Mouse (Mus musculus): ENCODE measurements around the gene Susd6. TPM values are rescaled to one million over a fixed set of nuclear protein-coding genes. Genes with fewer than 3 reads are reported as not detected.

Susd6 gene
- polyA plus RNA-seq, 1 experiment, result 73.7 TPM

- peaks cover 6% of the 10 kb centered on the region for H3K4me1 ChIP-seq (ENCODE audit: control insufficient read depth, insufficient read depth, low read length)
- no peak overlapping the region for H3K4me3 ChIP-seq (ENCODE audit: insufficient read depth, low read length)
- TF ChIP-seq POLR2A (IDR thresholded peaks at IDR 0.05; ENCODE audit: low read depth, low read length) (no peak), CTCF (IDR thresholded peaks at IDR 0.05; ENCODE audit: borderline replicate concordance, insufficient read depth, low read length) (no peak)
- H3K27ac ChIP-seq (ENCODE audit: insufficient read depth, low read length), result no peak overlapping the region; the same call in 1 of the 2 replicates
Measured at GRCm38 (mm10) chr12:80833541-80833940, 43.2 kb downstream of the Susd6 start.

GRCm38 (mm10) chr12:80834156-80834900 is 44.0 kb downstream of the Susd6 start:
- Histone ChIP-seq H3K27ac (ENCODE audit: insufficient read depth, low read length) (no peak overlapping the region), H3K4me3 (ENCODE audit: insufficient read depth, low read length) (no peak overlapping the region), H3K4me1 (ENCODE audit: control insufficient read depth, insufficient read depth, low read length) (peaks cover 6% of the 10 kb centered on the region)
- TF ChIP-seq CTCF (IDR thresholded peaks at IDR 0.05; ENCODE audit: borderline replicate concordance, insufficient read depth, low read length), result no peak
- no peak for TF ChIP-seq POLR2A (IDR thresholded peaks at IDR 0.05; ENCODE audit: low read depth, low read length)

GRCm38 (mm10) chr12:80834901-80835570 is 44.7 kb downstream of the Susd6 start:
- TF ChIP-seq POLR2A (IDR thresholded peaks at IDR 0.05; ENCODE audit: low read depth, low read length), result no peak
- TF ChIP-seq CTCF (IDR thresholded peaks at IDR 0.05; ENCODE audit: borderline replicate concordance, insufficient read depth, low read length), result no peak
- Histone ChIP-seq H3K4me3 (ENCODE audit: insufficient read depth, low read length) (no peak overlapping the region), H3K4me1 (ENCODE audit: control insufficient read depth, insufficient read depth, low read length) (peaks cover 6% of the 10 kb centered on the region), H3K27ac (ENCODE audit: insufficient read depth, low read length) (no peak overlapping the region)

- Histone ChIP-seq H3K4me3 (ENCODE audit: insufficient read depth, low read length) (no peak overlapping the region), H3K4me1 (ENCODE audit: control insufficient read depth, insufficient read depth, low read length) (peaks cover 6% of the 10 kb centered on the region), H3K27ac (ENCODE audit: insufficient read depth, low read length) (no peak overlapping the region)
- TF ChIP-seq POLR2A (IDR thresholded peaks at IDR 0.05; ENCODE audit: low read depth, low read length) (no peak), CTCF (IDR thresholded peaks at IDR 0.05; ENCODE audit: borderline replicate concordance, insufficient read depth, low read length) (no peak)
Measured at GRCm38 (mm10) chr12:80837614-80838013, 47.3 kb downstream of the Susd6 start.

- H3K27ac ChIP-seq (ENCODE audit: insufficient read depth, low read length), result no peak overlapping the region; the same call in 1 of the 2 replicates
Measured at GRCm38 (mm10) chr12:80838271-80838670, 48.0 kb downstream of the Susd6 start.

GRCm38 (mm10) chr12:80838787-80839186 is 48.5 kb downstream of the Susd6 start:
- peaks cover 9% of the 10 kb centered on the region for H3K4me1 ChIP-seq (ENCODE audit: control insufficient read depth, insufficient read depth, low read length)
- no peak overlapping the region for H3K27ac ChIP-seq (ENCODE audit: insufficient read depth, low read length)

More at GRCm38 (mm10) chr12:80838271-80838670, 48.0 kb downstream of the Susd6 start:
- TF ChIP-seq POLR2A (IDR thresholded peaks at IDR 0.05; ENCODE audit: low read depth, low read length), result no peak
- no peak for TF ChIP-seq CTCF (IDR thresholded peaks at IDR 0.05; ENCODE audit: borderline replicate concordance, insufficient read depth, low read length)
- Histone ChIP-seq H3K4me3 (ENCODE audit: insufficient read depth, low read length) (no peak overlapping the region), H3K4me1 (ENCODE audit: control insufficient read depth, insufficient read depth, low read length) (peaks cover 10% of the 10 kb centered on the region)

GRCm38 (mm10) chr12:80839631-80840030 is 49.3 kb downstream of the Susd6 start:
- Histone ChIP-seq H3K4me1 (ENCODE audit: control insufficient read depth, insufficient read depth, low read length) (peaks cover 12% of the 10 kb centered on the region), H3K27ac (ENCODE audit: insufficient read depth, low read length) (no peak overlapping the region), H3K4me3 (ENCODE audit: insufficient read depth, low read length) (no peak overlapping the region)
- TF ChIP-seq CTCF (IDR thresholded peaks at IDR 0.05; ENCODE audit: borderline replicate concordance, insufficient read depth, low read length) (no peak), POLR2A (IDR thresholded peaks at IDR 0.05; ENCODE audit: low read depth, low read length) (no peak)

More at GRCm38 (mm10) chr12:80838787-80839186, 48.5 kb downstream of the Susd6 start:
- TF ChIP-seq POLR2A (IDR thresholded peaks at IDR 0.05; ENCODE audit: low read depth, low read length), result no peak
- TF ChIP-seq CTCF (IDR thresholded peaks at IDR 0.05; ENCODE audit: borderline replicate concordance, insufficient read depth, low read length), result no peak
- H3K4me3 ChIP-seq (ENCODE audit: insufficient read depth, low read length), result no peak overlapping the region

- Histone ChIP-seq H3K27ac (ENCODE audit: insufficient read depth, low read length) (no peak overlapping the region), H3K4me3 (ENCODE audit: insufficient read depth, low read length) (no peak overlapping the region), H3K4me1 (ENCODE audit: control insufficient read depth, insufficient read depth, low read length) (peaks cover 17% of the 10 kb centered on the region)
- no peak for TF ChIP-seq POLR2A (IDR thresholded peaks at IDR 0.05; ENCODE audit: low read depth, low read length)
- TF ChIP-seq CTCF (IDR thresholded peaks at IDR 0.05; ENCODE audit: borderline replicate concordance, insufficient read depth, low read length), result no peak
Measured at GRCm38 (mm10) chr12:80841618-80842017, 51.3 kb downstream of the Susd6 start.

GRCm38 (mm10) chr12:80842609-80843008 is 52.3 kb downstream of the Susd6 start:
- TF ChIP-seq POLR2A (IDR thresholded peaks at IDR 0.05; ENCODE audit: low read depth, low read length) (no peak), CTCF (IDR thresholded peaks at IDR 0.05; ENCODE audit: borderline replicate concordance, insufficient read depth, low read length) (no peak)
- no peak overlapping the region for H3K4me3 ChIP-seq (ENCODE audit: insufficient read depth, low read length)
- H3K4me1 ChIP-seq (ENCODE audit: control insufficient read depth, insufficient read depth, low read length), result peaks cover 20% of the 10 kb centered on the region
- no peak overlapping the region; the same call in 1 of the 2 replicates for H3K27ac ChIP-seq (ENCODE audit: insufficient read depth, low read length)

- Histone ChIP-seq H3K4me1 (ENCODE audit: control insufficient read depth, insufficient read depth, low read length) (peaks cover 18% of the 10 kb centered on the region), H3K27ac (ENCODE audit: insufficient read depth, low read length) (peak overlapping the region; percentile 0), H3K4me3 (ENCODE audit: insufficient read depth, low read length) (no peak overlapping the region)
- no peak for TF ChIP-seq CTCF (IDR thresholded peaks at IDR 0.05; ENCODE audit: borderline replicate concordance, insufficient read depth, low read length)
- TF ChIP-seq POLR2A (IDR thresholded peaks at IDR 0.05; ENCODE audit: low read depth, low read length), result no peak
Measured at GRCm38 (mm10) chr12:80843236-80843635, 52.9 kb downstream of the Susd6 start.

Measured in embryonic fibroblast, embryonic 13.5 days (primary cell).